Mouse (Mus musculus): ENCODE results near the gene Cd160. TPM values are rescaled to one million over a fixed set of nuclear protein-coding genes. Genes with fewer than 3 reads are reported as not detected.

The Cd160 gene
- 2.4 and 3.4 TPM in 2 replicates for polyA plus RNA-seq (2012; rRNA removed)

GRCm38 (mm10) chr3:96828984-96829383 lies at the start of gene Cd160, which contains the start of gene Pdzk1:
Cd160 (minus strand) TSS chr3:96829351.
Pdzk1 (plus strand) TSS chr3:96829284.
- H3K4me3 ChIP-seq (ENCODE audit: low read depth, low read length), result peak within 1 kb of the TSS; percentile 68
- no peaks in the 10 kb centered on the region for H3K27me3 ChIP-seq (ENCODE audit: control insufficient read depth, insufficient read depth, low read length)
- peaks cover 21% of the 10 kb centered on the region; the same call in 1 of the 2 replicates for H3K4me1 ChIP-seq (ENCODE audit: control insufficient read depth, insufficient read depth, insufficient read length, low read length)
- no peak for TF ChIP-seq CTCF (IDR thresholded peaks at IDR 0.05; ENCODE audit: extremely low read depth, insufficient read length, insufficient replicate concordance, low read depth, low read length)
- TF ChIP-seq POLR2A (IDR thresholded peaks at IDR 0.05; ENCODE audit: low read depth, low read length), result no peak
- peaks cover 3% of the 10 kb centered on the region; the same call in 1 of the 2 replicates for H3K36me3 ChIP-seq (ENCODE audit: control insufficient read depth, insufficient read depth, low read length)
- WGBS, result 85% methylated on average over 1 of the region's 1 CpGs
- H3K27ac ChIP-seq (ENCODE audit: insufficient read depth, low read depth, low read length), result peak within 1 kb of the TSS; percentile 91

- TF ChIP-seq POLR2A (IDR thresholded peaks at IDR 0.05; ENCODE audit: low read depth, low read length), result no peak
- Histone ChIP-seq H3K36me3 (ENCODE audit: control insufficient read depth, insufficient read depth, low read length) (peaks cover 61% of the 10 kb centered on the region), H3K4me1 (ENCODE audit: control insufficient read depth, insufficient read depth, insufficient read length, low read length) (peaks cover 13% of the 10 kb centered on the region; the same call in 1 of the 2 replicates), H3K4me3 (ENCODE audit: low read depth, low read length) (no peak overlapping the region), H3K27ac (ENCODE audit: insufficient read depth, low read depth, low read length) (peak overlapping the region; percentile 91), H3K27me3 (ENCODE audit: control insufficient read depth, insufficient read depth, low read length) (no peaks in the 10 kb centered on the region)
- 19% methylated on average over 7 of the region's 7 CpGs for WGBS
These were observed 45.8 kb upstream of the Cd160 start for GRCm38 (mm10) chr3:96874808-96875571.

GRCm38 (mm10) chr3:96872501-96872900 lies 43.4 kb upstream of the Cd160 start:
- Histone ChIP-seq H3K4me3 (ENCODE audit: low read depth, low read length) (no peak overlapping the region), H3K27ac (ENCODE audit: insufficient read depth, low read depth, low read length) (no peak overlapping the region), H3K27me3 (ENCODE audit: control insufficient read depth, insufficient read depth, low read length) (no peaks in the 10 kb centered on the region)

GRCm38 (mm10) chr3:96871070-96871469 lies 41.9 kb upstream of the Cd160 start:
- Histone ChIP-seq H3K27me3 (ENCODE audit: control insufficient read depth, insufficient read depth, low read length) (no peaks in the 10 kb centered on the region), H3K36me3 (ENCODE audit: control insufficient read depth, insufficient read depth, low read length) (peaks cover 62% of the 10 kb centered on the region), H3K4me3 (ENCODE audit: low read depth, low read length) (no peak overlapping the region), H3K4me1 (ENCODE audit: control insufficient read depth, insufficient read depth, insufficient read length, low read length) (peaks cover 9% of the 10 kb centered on the region; the same call in 1 of the 2 replicates), H3K27ac (ENCODE audit: insufficient read depth, low read depth, low read length) (no peak overlapping the region)
- TF ChIP-seq CTCF (IDR thresholded peaks at IDR 0.05; ENCODE audit: extremely low read depth, insufficient read length, insufficient replicate concordance, low read depth, low read length) (no peak), POLR2A (IDR thresholded peaks at IDR 0.05; ENCODE audit: low read depth, low read length) (no peak)
- WGBS, result 86% methylated on average over 8 of the region's 8 CpGs

More at GRCm38 (mm10) chr3:96872501-96872900, 43.4 kb upstream of the Cd160 start:
- TF ChIP-seq POLR2A (IDR thresholded peaks at IDR 0.05; ENCODE audit: low read depth, low read length) (no peak), CTCF (IDR thresholded peaks at IDR 0.05; ENCODE audit: extremely low read depth, insufficient read length, insufficient replicate concordance, low read depth, low read length) (no peak)
- 85% methylated on average over 8 of the region's 8 CpGs for WGBS
- Histone ChIP-seq H3K36me3 (ENCODE audit: control insufficient read depth, insufficient read depth, low read length) (peaks cover 67% of the 10 kb centered on the region), H3K4me1 (ENCODE audit: control insufficient read depth, insufficient read depth, insufficient read length, low read length) (peaks cover 13% of the 10 kb centered on the region; the same call in 1 of the 2 replicates)

- H3K36me3 ChIP-seq (ENCODE audit: control insufficient read depth, insufficient read depth, low read length), result peaks cover 62% of the 10 kb centered on the region
These were observed 41.1 kb upstream of the Cd160 start for GRCm38 (mm10) chr3:96870270-96870669.

GRCm38 (mm10) chr3:96869091-96869490 lies 39.9 kb upstream of the Cd160 start:
- no peak overlapping the region for H3K27ac ChIP-seq (ENCODE audit: insufficient read depth, low read depth, low read length)
- H3K4me1 ChIP-seq (ENCODE audit: control insufficient read depth, insufficient read depth, insufficient read length, low read length), result no peaks in the 10 kb centered on the region
- TF ChIP-seq POLR2A (IDR thresholded peaks at IDR 0.05; ENCODE audit: low read depth, low read length), result no peak
- TF ChIP-seq CTCF (IDR thresholded peaks at IDR 0.05; ENCODE audit: extremely low read depth, insufficient read length, insufficient replicate concordance, low read depth, low read length), result no peak
- H3K36me3 ChIP-seq (ENCODE audit: control insufficient read depth, insufficient read depth, low read length), result peaks cover 57% of the 10 kb centered on the region
- no peaks in the 10 kb centered on the region for H3K27me3 ChIP-seq (ENCODE audit: control insufficient read depth, insufficient read depth, low read length)
- 93% methylated on average over 7 of the region's 7 CpGs for WGBS
- H3K4me3 ChIP-seq (ENCODE audit: low read depth, low read length), result no peak overlapping the region

More at GRCm38 (mm10) chr3:96870270-96870669, 41.1 kb upstream of the Cd160 start:
- Histone ChIP-seq H3K4me1 (ENCODE audit: control insufficient read depth, insufficient read depth, insufficient read length, low read length) (peaks cover 6% of the 10 kb centered on the region; the same call in 1 of the 2 replicates), H3K4me3 (ENCODE audit: low read depth, low read length) (no peak overlapping the region), H3K27ac (ENCODE audit: insufficient read depth, low read depth, low read length) (no peak overlapping the region), H3K27me3 (ENCODE audit: control insufficient read depth, insufficient read depth, low read length) (no peaks in the 10 kb centered on the region)
- TF ChIP-seq POLR2A (IDR thresholded peaks at IDR 0.05; ENCODE audit: low read depth, low read length), result no peak
- TF ChIP-seq CTCF (IDR thresholded peaks at IDR 0.05; ENCODE audit: extremely low read depth, insufficient read length, insufficient replicate concordance, low read depth, low read length), result no peak
- 99% methylated on average over 2 of the region's 2 CpGs for WGBS

- WGBS, result 88% methylated on average over 8 of the region's 8 CpGs
- TF ChIP-seq CTCF (IDR thresholded peaks at IDR 0.05; ENCODE audit: extremely low read depth, insufficient read length, insufficient replicate concordance, low read depth, low read length) (no peak), POLR2A (IDR thresholded peaks at IDR 0.05; ENCODE audit: low read depth, low read length) (no peak)
- H3K4me3 ChIP-seq (ENCODE audit: low read depth, low read length), result no peak overlapping the region
- no peaks in the 10 kb centered on the region for H3K27me3 ChIP-seq (ENCODE audit: control insufficient read depth, insufficient read depth, low read length)
- no peaks in the 10 kb centered on the region for H3K4me1 ChIP-seq (ENCODE audit: control insufficient read depth, insufficient read depth, insufficient read length, low read length)
- H3K27ac ChIP-seq (ENCODE audit: insufficient read depth, low read depth, low read length), result no peak overlapping the region
- H3K36me3 ChIP-seq (ENCODE audit: control insufficient read depth, insufficient read depth, low read length), result peaks cover 52% of the 10 kb centered on the region
These were observed 39.4 kb upstream of the Cd160 start for GRCm38 (mm10) chr3:96868566-96868965.
